Mouse (Mus musculus) lung, postnatal 4 days (tissue): Measurements from ENCODE around the gene Bnip1.

Source experiments
- DNase-seq, 2 experiments: peaks; one replicate each; pipeline ENCODE4 v3.0.0; 2021

Gene Bnip1

DNA sequence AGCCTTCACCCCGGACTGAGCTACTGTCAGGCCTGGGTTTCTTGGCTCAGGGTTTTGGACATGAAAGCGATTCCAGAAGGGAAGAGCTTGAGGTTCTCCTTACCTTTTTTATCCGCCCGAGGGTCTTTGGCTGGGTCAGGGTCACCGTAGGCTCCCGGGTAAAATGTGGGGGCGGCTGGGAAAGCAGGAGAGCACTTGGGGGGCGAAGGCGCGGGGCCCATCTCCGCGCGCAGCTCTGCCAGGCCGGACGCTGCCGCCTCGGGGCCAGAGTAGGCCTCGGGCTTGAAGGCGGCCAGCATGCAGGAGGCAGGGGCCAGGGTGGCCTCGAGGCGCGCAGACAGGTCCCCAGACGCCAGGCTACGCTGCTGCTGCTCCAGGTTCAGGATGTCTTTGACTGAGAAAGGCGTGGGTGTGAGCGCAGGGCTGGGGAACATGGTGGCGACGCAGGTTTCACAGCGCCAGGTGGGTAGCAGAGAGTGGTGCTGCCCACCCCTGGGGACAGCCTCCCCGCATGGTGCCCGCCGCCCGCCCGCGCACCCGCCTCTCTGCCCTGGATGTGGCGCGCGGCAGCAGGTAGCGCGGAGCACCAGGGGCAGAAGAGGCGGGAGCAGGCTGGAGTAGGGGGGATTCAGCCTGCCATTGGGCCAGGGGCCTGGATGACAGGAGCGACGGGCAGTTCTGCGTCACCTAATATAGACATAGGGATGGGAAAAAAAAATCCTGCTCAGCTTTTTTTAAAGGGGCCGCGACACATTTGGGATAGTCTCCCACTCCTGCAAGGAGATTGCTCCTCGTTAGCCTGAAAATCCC, 60.3 kb downstream of the Bnip1 start:
- DNase-seq = no peak

DNA sequence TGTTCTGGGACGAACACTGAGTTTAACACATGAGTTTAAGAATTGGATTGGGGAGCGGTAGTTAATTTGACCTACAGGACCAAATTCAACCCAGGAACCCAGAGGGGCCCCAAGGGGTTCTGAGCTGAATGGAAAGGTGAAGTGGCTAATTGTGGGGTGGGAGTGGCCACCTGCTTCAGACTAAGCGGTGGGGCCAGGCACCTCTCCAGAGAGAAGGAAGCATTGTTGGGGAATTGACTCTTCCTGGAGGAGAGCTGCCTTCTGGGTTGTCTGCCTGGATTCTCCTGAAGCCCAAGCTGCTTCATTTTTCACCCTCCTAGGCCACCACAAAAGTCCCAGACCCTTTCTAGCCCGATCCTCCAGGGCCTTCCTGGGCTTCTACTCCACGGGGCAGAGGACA, 61.1 kb downstream of the Bnip1 start:
- DNase-seq = no peak
